9 mouse cellular contexts compared by ENCODE assay signal in genomic region chr3:96559398-96559910, GRCm38 (mm10). TPM values are rescaled to one million over a fixed set of nuclear protein-coding genes. Genes with fewer than 3 reads are reported as not detected.
DNase-seq lines count a peak whose midpoint lies in the region; ATAC-seq and TF ChIP-seq lines count a peak whose summit lies in the region.
"Had no signal": no experiment of that assay in that cellular context is flagged by ENCODE, and none has a peak within 500 bp of the region (broad histone marks: within the 10 kb centered on the region; RNA-seq: fewer than 3 reads in every experiment).

No protein-coding gene starts in this region.

- no peak for TF ChIP-seq POLR2A in myocyte (IDR thresholded peaks at IDR 0.05; ENCODE audit: insufficient read length, low read depth)

- H3K4me2 ChIP-seq in lung, embryonic 14.5 days, result peak overlapping the region; percentile 93
- peak overlapping the region; percentile 73 for H3K4me2 ChIP-seq in kidney, embryonic 16.5 days (replicated peaks; ENCODE audit: low read depth, low read length)
- peak overlapping the region; percentile 88 for H3K4me2 ChIP-seq in myocyte (ENCODE audit: low read depth)

- no peak for DNase-seq in lung, embryonic 14.5 days
- DNase-seq in lung, postnatal 10 days, result no peak
- no peak for DNase-seq in thymus, postnatal 14 days
- no peak for DNase-seq in thymus, postnatal 10 days (ENCODE audit: low spot score in 2 of 2)
- no peak for DNase-seq in adipocyte (ENCODE audit: low spot score)

- H3K27ac ChIP-seq in lung, embryonic 14.5 days (ENCODE audit: low read depth), result peak overlapping the region; percentile 94; the same call in 1 of the 2 replicates
- H3K27ac ChIP-seq in kidney, embryonic 16.5 days (ENCODE audit: low read length), result peak overlapping the region; percentile 75; the same call in 1 of the 2 replicates

- no peak overlapping the region for H3ac ChIP-seq in myocyte (ENCODE audit: control insufficient read depth, insufficient read length)

- H3K4me1 ChIP-seq in lung, embryonic 14.5 days (ENCODE audit: insufficient read depth), result peaks cover 29% of the 10 kb centered on the region
- peaks cover 48% of the 10 kb centered on the region for H3K4me1 ChIP-seq in erythroblast, embryonic 14.5 days (ENCODE audit: control insufficient read depth)
- H3K4me1 ChIP-seq in kidney, embryonic 16.5 days (ENCODE audit: insufficient read depth, low read length), result peaks cover 60% of the 10 kb centered on the region

- no peaks in the 10 kb centered on the region for H3K27me3 ChIP-seq in lung, embryonic 14.5 days (ENCODE audit: insufficient read depth, low read length)
- no peaks in the 10 kb centered on the region for H3K27me3 ChIP-seq in erythroblast, embryonic 14.5 days (ENCODE audit: control insufficient read depth)
- no peaks in the 10 kb centered on the region for H3K27me3 ChIP-seq in kidney, embryonic 16.5 days (ENCODE audit: insufficient read depth, low read length)
- H3K27me3 ChIP-seq in myocyte (ENCODE audit: control insufficient read depth, insufficient read depth, insufficient read length), result no peaks in the 10 kb centered on the region

- no peak for TF ChIP-seq CTCF in lung, embryonic 14.5 days (IDR thresholded peaks at IDR 0.05; ENCODE audit: low read depth)

- no peak for ATAC-seq in lung, embryonic 14.5 days (ENCODE audit: insufficient read depth)
- ATAC-seq in kidney, embryonic 16.5 days (ENCODE audit: low FRiP score, low TSS enrichment), result no peak

- peak overlapping the region; percentile 77 for H3K4me3 ChIP-seq in lung, embryonic 14.5 days (ENCODE audit: low read depth, low read length)
- peak overlapping the region; percentile 100 for H3K4me3 ChIP-seq in erythroblast, embryonic 14.5 days (replicated peaks)
- peak overlapping the region; percentile 93 for H3K4me3 ChIP-seq in kidney, embryonic 16.5 days (ENCODE audit: low read length)
- peak overlapping the region; percentile 71 for H3K4me3 ChIP-seq in myocyte

- peaks cover 25% of the 10 kb centered on the region for H3K36me3 ChIP-seq in lung, embryonic 14.5 days (ENCODE audit: insufficient read depth)
- peaks cover 35% of the 10 kb centered on the region for H3K36me3 ChIP-seq in erythroblast, embryonic 14.5 days (ENCODE audit: control insufficient read depth)
- peaks cover 20% of the 10 kb centered on the region for H3K36me3 ChIP-seq in kidney, embryonic 16.5 days (ENCODE audit: insufficient read depth, low read length)
- peaks cover 12% of the 10 kb centered on the region for H3K36me3 ChIP-seq in myocyte (ENCODE audit: control insufficient read depth, insufficient read depth)

- H3K79me2 ChIP-seq in myocyte (ENCODE audit: control insufficient read depth, insufficient read depth), result peaks cover 9% of the 10 kb centered on the region

- no peaks in the 10 kb centered on the region for H3K9me3 ChIP-seq in lung, embryonic 14.5 days (ENCODE audit: low read depth, low read length)
- no peaks in the 10 kb centered on the region for H3K9me3 ChIP-seq in erythroblast, embryonic 14.5 days (ENCODE audit: control insufficient read depth, low read length)
- no peaks in the 10 kb centered on the region for H3K9me3 ChIP-seq in kidney, embryonic 16.5 days (ENCODE audit: low read length)

- peak overlapping the region; percentile 95 for H3K9ac ChIP-seq in lung, embryonic 14.5 days
- peak overlapping the region; percentile 97 for H3K9ac ChIP-seq in kidney, embryonic 16.5 days (replicated peaks; ENCODE audit: low read length)

- 59% methylated on average over 12 of the region's 12 CpGs for WGBS in lung, embryonic 14.5 days
- 60% methylated on average over 12 of the region's 12 CpGs for WGBS in kidney, embryonic 16.5 days

TF ChIP-seq in myocyte, 11 proteins besides CTCF, POLR2A, EP300 and RAD21:
- no peak for TF ChIP-seq USF1 (IDR thresholded peaks at IDR 0.05; ENCODE audit: low read depth)
- no peak for TF ChIP-seq MYOD1 (IDR thresholded peaks at IDR 0.05; ENCODE audit: control insufficient read depth in 1 of 3, insufficient read length in 2 of 3, low read depth in 2 of 3)
- no peak for TF ChIP-seq MAX (IDR thresholded peaks at IDR 0.05; ENCODE audit: low read depth)
- no peak for TF ChIP-seq REST (IDR thresholded peaks at IDR 0.05; ENCODE audit: insufficient read depth, insufficient read length)

RNA-seq across cellular contexts. Expression of gene Txnip, which starts 1.7 kb away (rescaled TPM):
- polyA plus RNA-seq in lung, embryonic 14.5 days (2014; fragmentation: Nextera tagmentation; extraction: Ambion mirVana), result 77.2 and 96.5 TPM in 2 replicates
- 0.76 and 1.4 TPM in 2 replicates for polyA plus RNA-seq in erythroblast, embryonic 14.5 days (2012)
- 191 and 197 TPM in 2 replicates for polyA plus RNA-seq in kidney, embryonic 16.5 days (2015; fragmentation: Nextera tagmentation; extraction: Ambion mirVana)
- polyA plus RNA-seq in myocyte (2012; fragmentation: generic; extraction: Trizol), result 42.6 TPM

RNA-seq across cellular contexts. Expression of gene Gm16253, which starts 17.3 kb away (rescaled TPM):
- 0.89 and 1.2 TPM in 2 replicates for polyA plus RNA-seq in lung, embryonic 14.5 days (2014; fragmentation: Nextera tagmentation; extraction: Ambion mirVana)
- not detected in 2 replicates for polyA plus RNA-seq in erythroblast, embryonic 14.5 days (2012)
- 1.3 TPM in 2 replicates for polyA plus RNA-seq in kidney, embryonic 16.5 days (2015; fragmentation: Nextera tagmentation; extraction: Ambion mirVana)
- 0.25 TPM for polyA plus RNA-seq in myocyte (2012; fragmentation: generic; extraction: Trizol)
- polyA plus RNA-seq: brain, embryonic 14.5 days had no signal

RNA-seq across cellular contexts. Expression of gene Hfe2, which starts 34.5 kb away (rescaled TPM):
- 0.20 and 0.35 TPM in 2 replicates for polyA plus RNA-seq in lung, embryonic 14.5 days (2014; fragmentation: Nextera tagmentation; extraction: Ambion mirVana)
- not detected in 2 replicates for polyA plus RNA-seq in erythroblast, embryonic 14.5 days (2012)
- 0.37 and 0.69 TPM in 2 replicates for polyA plus RNA-seq in kidney, embryonic 16.5 days (2015; fragmentation: Nextera tagmentation; extraction: Ambion mirVana)
- 116 TPM for polyA plus RNA-seq in myocyte (2012; fragmentation: generic; extraction: Trizol)

RNA-seq across cellular contexts. Expression of gene Polr3gl, which starts 34.5 kb away (rescaled TPM):
- 17.8 and 22.9 TPM in 2 replicates for polyA plus RNA-seq in lung, embryonic 14.5 days (2014; fragmentation: Nextera tagmentation; extraction: Ambion mirVana)
- polyA plus RNA-seq in erythroblast, embryonic 14.5 days (2012), result 1.1 TPM in 2 replicates
- polyA plus RNA-seq in kidney, embryonic 16.5 days (2015; fragmentation: Nextera tagmentation; extraction: Ambion mirVana), result 32.1 and 35.8 TPM in 2 replicates
- 22.7 TPM for polyA plus RNA-seq in myocyte (2012; fragmentation: generic; extraction: Trizol)

RNA-seq across cellular contexts. Expression of gene Ankrd34a, which starts 37.0 kb away (rescaled TPM):
- 2.0 and 2.5 TPM in 2 replicates for polyA plus RNA-seq in lung, embryonic 14.5 days (2014; fragmentation: Nextera tagmentation; extraction: Ambion mirVana)
- not detected in 2 replicates for polyA plus RNA-seq in erythroblast, embryonic 14.5 days (2012)
- polyA plus RNA-seq in kidney, embryonic 16.5 days (2015; fragmentation: Nextera tagmentation; extraction: Ambion mirVana), result 2.2 and 2.3 TPM in 2 replicates
- 2.5 TPM for polyA plus RNA-seq in myocyte (2012; fragmentation: generic; extraction: Trizol)

Comparison
In these comparisons a context has a peak if more than half of its experiments do, and no peak if none do; other contexts are left out.
1. RNA of gene Txnip, which starts 1.7 kb away (polyA plus RNA-seq): 191 to 197 TPM in kidney, embryonic 16.5 days, 77.2 to 96.5 TPM in lung, embryonic 14.5 days and 42.6 TPM in myocyte (single experiment); 0.76 to 1.4 TPM in erythroblast, embryonic 14.5 days; every median in the first group is over 10 times any median in the second.
2. RNA of gene Hfe2, which starts 34.5 kb away (polyA plus RNA-seq): 116 TPM in myocyte (single experiment); 0.37 to 0.69 TPM in kidney, embryonic 16.5 days, 0.20 to 0.35 TPM in lung, embryonic 14.5 days and not detected in erythroblast, embryonic 14.5 days; every median in the first group is over 10 times any median in the second.
3. Peak in every context shown above with its lines, with median percentiles within 50 percentile points of each other: H3K4me2 ChIP-seq and H3K4me3 ChIP-seq.